Mouse (Mus musculus): ENCODE results near the gene Tenm4.

Tenm4 gene

GRCm38 (mm10) chr7:96582752-96583151, 411.7 kb downstream of the Tenm4 start:
- DNase-seq (ENCODE audit: low read depth), result no peak

- DNase-seq (ENCODE audit: low read depth), result no peak
Measured at GRCm38 (mm10) chr7:96587403-96587802, 416.4 kb downstream of the Tenm4 start.

GRCm38 (mm10) chr7:96588567-96588966, 417.5 kb downstream of the Tenm4 start:
- no peak for DNase-seq (ENCODE audit: low read depth)

GRCm38 (mm10) chr7:96595535-96596295, 424.7 kb downstream of the Tenm4 start:
- DNase-seq (ENCODE audit: low read depth), result no peak

GRCm38 (mm10) chr7:96596402-96597195, 425.6 kb downstream of the Tenm4 start:
- no peak for DNase-seq (ENCODE audit: low read depth)

- no peak for DNase-seq (ENCODE audit: low read depth)
Measured at GRCm38 (mm10) chr7:96597871-96598270, 426.8 kb downstream of the Tenm4 start.

GRCm38 (mm10) chr7:96599081-96599480, 428.0 kb downstream of the Tenm4 start:
- DNase-seq (ENCODE audit: low read depth), result no peak

- no peak for DNase-seq (ENCODE audit: low read depth)
Measured at GRCm38 (mm10) chr7:96600381-96600941, 429.4 kb downstream of the Tenm4 start.

GRCm38 (mm10) chr7:96604091-96604745, 433.2 kb downstream of the Tenm4 start:
- DNase-seq (ENCODE audit: low read depth), result no peak

GRCm38 (mm10) chr7:96605316-96605715, 434.3 kb downstream of the Tenm4 start:
- no peak for DNase-seq (ENCODE audit: low read depth)

- DNase-seq (ENCODE audit: low read depth), result no peak
Measured at GRCm38 (mm10) chr7:96609854-96610586, 439.0 kb downstream of the Tenm4 start.

- DNase-seq (ENCODE audit: low read depth), result no peak
Measured at GRCm38 (mm10) chr7:96617371-96617770, 446.3 kb downstream of the Tenm4 start.

GRCm38 (mm10) chr7:96619930-96620472, 449.0 kb downstream of the Tenm4 start:
- DNase-seq (ENCODE audit: low read depth), result no peak

GRCm38 (mm10) chr7:96626338-96626737, 455.3 kb downstream of the Tenm4 start:
- DNase-seq (ENCODE audit: low read depth), result no peak

GRCm38 (mm10) chr7:96630551-96630950, 459.5 kb downstream of the Tenm4 start:
- peak; percentile 7 for DNase-seq (ENCODE audit: low read depth)

- DNase-seq (ENCODE audit: low read depth), result no peak
Measured at GRCm38 (mm10) chr7:96633008-96633407, 462.0 kb downstream of the Tenm4 start.

GRCm38 (mm10) chr7:96635830-96636440, 464.9 kb downstream of the Tenm4 start:
- no peak for DNase-seq (ENCODE audit: low read depth)

GRCm38 (mm10) chr7:96643461-96644204, 472.6 kb downstream of the Tenm4 start:
- DNase-seq (ENCODE audit: low read depth), result no peak

- DNase-seq (ENCODE audit: low read depth), result no peak
Measured at GRCm38 (mm10) chr7:96644205-96644531, 473.1 kb downstream of the Tenm4 start.

GRCm38 (mm10) chr7:96647657-96648056, 476.6 kb downstream of the Tenm4 start:
- no peak for DNase-seq (ENCODE audit: low read depth)

Measured in 416B (cell line).